Mouse (Mus musculus): Measurements from ENCODE around the gene H2-Eb1.

DNA sequence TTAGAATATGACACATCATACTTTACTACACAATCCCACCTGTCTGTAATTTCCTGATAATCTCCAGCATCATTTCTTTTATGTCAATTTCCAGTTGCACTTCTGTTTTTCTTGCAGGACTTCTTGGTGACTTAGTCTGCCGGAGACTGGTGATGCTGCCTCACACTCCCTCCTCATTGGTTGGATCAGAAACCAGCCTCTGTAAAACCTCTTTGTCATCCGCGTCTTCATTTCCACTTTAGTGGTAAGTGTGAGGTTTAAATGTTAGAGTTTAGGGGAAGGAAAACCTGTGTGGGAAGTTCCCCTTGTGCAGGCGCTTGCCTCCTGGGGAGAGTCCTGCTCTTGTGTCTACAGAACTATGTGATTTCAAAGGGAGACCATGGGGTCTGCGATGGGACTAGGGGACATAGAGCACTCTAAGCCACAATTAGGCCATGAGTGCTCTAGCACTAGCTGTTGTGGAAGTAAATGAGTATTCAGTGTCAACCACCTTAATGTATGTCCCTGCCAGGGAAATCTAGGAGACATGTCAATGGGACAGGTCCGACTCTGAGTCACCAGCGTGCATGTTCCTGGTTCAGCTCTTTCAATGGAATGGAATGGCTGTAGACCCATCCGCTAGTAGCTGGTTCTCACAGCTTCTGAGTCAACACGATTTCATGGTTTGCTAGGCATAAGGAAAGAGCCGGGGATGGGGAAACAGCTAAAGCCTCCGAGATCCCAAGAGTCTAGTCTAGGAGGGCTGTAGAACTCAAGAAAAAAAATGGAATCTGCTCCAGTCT, 47.9 kb upstream of the H2-Eb1 start, which contains the start of gene H2-Ab1:
- TF ChIP-seq POLR2A (IDR thresholded peaks at IDR 0.05; ENCODE audit: insufficient read length, low read depth) (no peak), MYOD1 (IDR thresholded peaks at IDR 0.05; ENCODE audit: control insufficient read depth in 1 of 3, insufficient read length in 2 of 3, low read depth in 2 of 3) (no peak), MAX (IDR thresholded peaks at IDR 0.05; ENCODE audit: low read depth) (no peak), CEBPB (IDR thresholded peaks at IDR 0.05; ENCODE audit: insufficient read depth, poor library complexity, severe bottlenecking) (no peak)

Measured in myocyte (in vitro differentiated cells).